Mouse (Mus musculus) E14TG2a.4 (cell line): ENCODE results near the gene Zbtb18.

Experiments
- H3K27me3 ChIP-seq: 2 replicates; pipeline ENCODE4 v1.6.1; 2014; ENCODE audit warnings: low read length, control low read depth; ENCODE audit not compliant: insufficient read depth
- H3K36me3 ChIP-seq: 2 replicates; pipeline ENCODE4 v1.6.1; 2014; ENCODE audit warnings: low read length, control low read depth; ENCODE audit not compliant: insufficient read depth
- H3K4me1 ChIP-seq: replicated peaks from 2 replicates; pipeline ENCODE4 v1.6.1; 2014; ENCODE audit warnings: low read depth, low read length, control low read depth
- H3K4me3 ChIP-seq: replicated peaks from 2 replicates; pipeline ENCODE4 v1.5.1; 2014; ENCODE audit warnings: mild to moderate bottlenecking, low read length
- H3K9me3 ChIP-seq: 2 replicates; pipeline ENCODE4 v1.6.1; 2014; ENCODE audit warnings: low read length, control low read depth
- CTCF ChIP-seq: conservative IDR thresholded peaks from 2 replicates; pipeline ENCODE4 v1.5.1; 2014; ENCODE audit warnings: low read length
- NANOG ChIP-seq: IDR thresholded peaks from 2 replicates; pipeline ENCODE4 v1.6.1; 2014; ENCODE audit warnings: borderline replicate concordance, low read length, mixed read lengths
- POU5F1 ChIP-seq: IDR thresholded peaks from 2 replicates; pipeline ENCODE4 v1.6.1; 2014; ENCODE audit warnings: low read length, borderline replicate concordance

Zbtb18 gene

DNA sequence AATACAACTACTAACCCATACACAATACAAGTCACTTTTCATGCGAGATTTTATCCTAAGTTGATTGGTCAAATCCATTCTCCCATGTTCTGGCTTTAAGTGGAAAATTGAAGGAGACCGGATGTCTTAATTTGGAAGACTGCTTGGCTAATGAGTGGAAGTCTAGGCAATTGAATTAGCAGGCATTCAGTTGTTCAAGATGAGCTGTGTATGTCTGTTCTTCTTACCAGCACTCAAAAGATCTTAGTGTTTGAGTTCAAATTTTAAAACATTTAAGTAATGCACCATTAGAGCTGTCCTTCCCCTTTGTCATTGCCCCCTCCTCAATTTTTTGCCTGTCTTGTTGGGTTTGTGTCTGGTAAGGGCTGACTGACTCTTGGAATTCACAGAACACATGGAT lies 8.9 kb downstream of the Zbtb18 start:
- H3K27me3 ChIP-seq = 0 out of 2 replicates have a peak, but pooled peaks cover 9% of the 10 kb centered on the region
- H3K4me3 ChIP-seq = no peak overlapping the region
- peaks cover 16% of the 10 kb centered on the region for H3K4me1 ChIP-seq
- TF ChIP-seq POU5F1 (no peak), CTCF (no peak), NANOG (no peak)
- H3K9me3 ChIP-seq = no peaks in the 10 kb centered on the region
- H3K36me3 ChIP-seq = peaks cover 20% of the 10 kb centered on the region

- H3K36me3 ChIP-seq = peaks cover 20% of the 10 kb centered on the region
- peaks cover 15% of the 10 kb centered on the region for H3K27me3 ChIP-seq
- TF ChIP-seq POU5F1 = no peak
- TF ChIP-seq CTCF = no peak
- no peak for TF ChIP-seq NANOG
- H3K4me3 ChIP-seq = no peak overlapping the region
- peaks cover 17% of the 10 kb centered on the region for H3K4me1 ChIP-seq
- H3K9me3 ChIP-seq = no peaks in the 10 kb centered on the region
Measured at GRCm38 (mm10) chr1:177451991-177452431, 9.9 kb downstream of the Zbtb18 start.

GRCm38 (mm10) chr1:177452987-177453386 lies 10.8 kb downstream of the Zbtb18 start:
- TF ChIP-seq CTCF = no peak
- no peak for TF ChIP-seq NANOG
- TF ChIP-seq POU5F1 = no peak
- Histone ChIP-seq H3K9me3 (no peaks in the 10 kb centered on the region), H3K36me3 (peaks cover 10% of the 10 kb centered on the region), H3K4me3 (no peak overlapping the region), H3K4me1 (peaks cover 7% of the 10 kb centered on the region), H3K27me3 (peaks cover 12% of the 10 kb centered on the region)

- TF ChIP-seq CTCF (no peak), POU5F1 (no peak)
- no peak overlapping the region for H3K4me3 ChIP-seq
- no peaks in the 10 kb centered on the region for H3K9me3 ChIP-seq
- peaks cover 9% of the 10 kb centered on the region for H3K27me3 ChIP-seq
- H3K36me3 ChIP-seq = peaks cover 4% of the 10 kb centered on the region
- 0 out of 2 replicates have a peak, but pooled peaks cover 3% of the 10 kb centered on the region for H3K4me1 ChIP-seq
Measured at GRCm38 (mm10) chr1:177453806-177454205, 11.7 kb downstream of the Zbtb18 start.

DNA sequence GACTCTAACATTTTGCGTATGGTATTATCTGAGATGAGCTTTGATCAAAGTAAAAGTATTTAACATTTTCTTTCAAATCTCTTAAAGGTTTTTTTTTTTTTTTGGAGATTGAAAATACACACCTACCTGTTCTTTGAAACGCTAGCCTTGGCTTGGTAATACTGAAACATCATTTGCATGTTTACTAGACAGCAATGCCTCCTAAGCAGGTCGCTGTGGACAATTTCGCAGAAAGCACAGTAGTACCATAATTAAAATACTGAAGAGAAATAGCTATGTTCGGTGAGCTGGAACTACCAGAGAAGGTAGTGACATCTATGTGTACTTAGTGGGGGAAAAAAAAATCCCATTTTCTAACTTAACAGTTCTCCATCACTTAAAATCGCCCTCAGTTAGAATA lies 12.3 kb downstream of the Zbtb18 start:
- TF ChIP-seq CTCF (no peak), POU5F1 (no peak), NANOG (no peak)
- H3K4me1 ChIP-seq = 0 out of 2 replicates have a peak, but pooled peaks cover 3% of the 10 kb centered on the region
- no peaks in the 10 kb centered on the region for H3K36me3 ChIP-seq
- no peaks in the 10 kb centered on the region for H3K9me3 ChIP-seq
- no peak overlapping the region for H3K4me3 ChIP-seq
- peaks cover 9% of the 10 kb centered on the region for H3K27me3 ChIP-seq

GRCm38 (mm10) chr1:177455466-177455865 lies 13.3 kb downstream of the Zbtb18 start:
- no peaks in the 10 kb centered on the region for H3K36me3 ChIP-seq
- peaks cover 5% of the 10 kb centered on the region for H3K4me1 ChIP-seq
- H3K9me3 ChIP-seq = no peaks in the 10 kb centered on the region
- TF ChIP-seq POU5F1 (no peak), CTCF (no peak), NANOG (no peak)
- H3K27me3 ChIP-seq = peaks cover 15% of the 10 kb centered on the region
- H3K4me3 ChIP-seq = no peak overlapping the region

- peaks cover 9% of the 10 kb centered on the region for H3K4me1 ChIP-seq
- no peak overlapping the region for H3K4me3 ChIP-seq
- no peaks in the 10 kb centered on the region for H3K36me3 ChIP-seq
- H3K27me3 ChIP-seq = peaks cover 22% of the 10 kb centered on the region
- no peaks in the 10 kb centered on the region for H3K9me3 ChIP-seq
- TF ChIP-seq NANOG = no peak
- no peak for TF ChIP-seq CTCF
- no peak for TF ChIP-seq POU5F1
Measured at GRCm38 (mm10) chr1:177456208-177456607, 14.1 kb downstream of the Zbtb18 start.

- H3K4me1 ChIP-seq = peaks cover 9% of the 10 kb centered on the region
- no peak for TF ChIP-seq NANOG
- TF ChIP-seq POU5F1 = no peak
- no peak for TF ChIP-seq CTCF
- H3K27me3 ChIP-seq = peaks cover 26% of the 10 kb centered on the region
- no peaks in the 10 kb centered on the region for H3K9me3 ChIP-seq
- H3K36me3 ChIP-seq = no peaks in the 10 kb centered on the region
- no peak overlapping the region for H3K4me3 ChIP-seq
Measured at GRCm38 (mm10) chr1:177456772-177457171, 14.6 kb downstream of the Zbtb18 start.

DNA sequence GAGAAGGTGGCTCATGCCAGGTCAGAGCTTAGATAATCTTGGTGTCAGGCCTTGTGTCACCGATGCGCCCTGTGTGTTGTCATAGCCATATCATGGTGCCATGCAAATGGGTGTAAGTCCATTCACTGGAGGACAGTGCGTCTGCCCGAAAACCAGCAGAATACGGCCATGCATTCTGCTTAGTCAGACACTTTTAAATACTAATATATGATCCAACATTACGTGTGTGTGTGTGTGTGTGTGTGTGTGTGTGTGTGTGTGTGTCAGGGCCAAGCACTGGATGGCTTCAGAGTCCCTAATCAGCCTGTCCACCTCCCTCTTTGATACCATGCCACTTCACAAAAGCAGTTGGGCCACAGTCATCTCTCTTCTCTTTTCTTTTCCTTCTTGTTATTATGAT lies 15.8 kb downstream of the Zbtb18 start:
- no peaks in the 10 kb centered on the region for H3K36me3 ChIP-seq

More for the DNA sequence above, 15.8 kb downstream of the Zbtb18 start:
- Histone ChIP-seq H3K27me3 (peaks cover 30% of the 10 kb centered on the region), H3K4me3 (no peak overlapping the region), H3K4me1 (peaks cover 9% of the 10 kb centered on the region), H3K9me3 (no peaks in the 10 kb centered on the region)
- TF ChIP-seq CTCF (no peak), POU5F1 (no peak), NANOG (no peak)
